ENCODE assay signal across 26 mouse cellular contexts in genomic region chr6:57615788-57616187, GRCm38 (mm10). TPM values are rescaled to one million over a fixed set of nuclear protein-coding genes. Genes with fewer than 3 reads are reported as not detected.
DNase-seq lines count a peak whose midpoint lies in the region; ATAC-seq lines count a peak whose summit lies in the region.
"Had no signal": no experiment of that assay in that cellular context is flagged by ENCODE, and none has a peak within 500 bp of the region (broad histone marks: within the 10 kb centered on the region; RNA-seq: fewer than 3 reads in every experiment).

No protein-coding gene starts in this region.

- H3K9me3 ChIP-seq in limb, embryonic 11.5 days (ENCODE audit: control insufficient read depth, low read length): no peaks in the 10 kb centered on the region
- no peaks in the 10 kb centered on the region for H3K9me3 ChIP-seq in limb, embryonic 10.5 days (replicated peaks)
- H3K9me3 ChIP-seq: forebrain, embryonic 15.5 days; G1E; hindbrain, embryonic 10.5 days; megakaryocyte, embryonic 14.5 days; midbrain, embryonic 13.5 days had no signal

- peak; percentile 12 for DNase-seq in embryo, embryonic 11 days
- DNase-seq in embryo, embryonic 10.5 days (ENCODE audit: low spot score): no peak
- DNase-seq in limb, embryonic 11.5 days (ENCODE audit: low spot score): no peak
- no peak for DNase-seq in limb, embryonic 10.5 days (ENCODE audit: low spot score)
- peak; percentile 3 for DNase-seq in forelimb bud, embryonic 11.5 days (ENCODE audit: low read depth, low spot score)
- peak; percentile 23 for DNase-seq in mesoderm, embryonic 11.5 days (ENCODE audit: low read depth, low spot score)
- DNase-seq in adipocyte (ENCODE audit: low spot score): no peak
- DNase-seq: adrenal gland, postnatal 10 days; cerebellum, adult 8-10 months; cerebellum, postnatal 25 days; gastrocnemius, postnatal 10 days; heart, postnatal 14 days; kidney, adult 8-10 months; kidney, postnatal 36 days; lung, postnatal 4 days; right cerebral cortex, postnatal 4 days; thymus, postnatal 4 days had no signal

- H3K36me3 ChIP-seq in limb, embryonic 11.5 days (ENCODE audit: control insufficient read depth, insufficient read depth, low read length): no peaks in the 10 kb centered on the region
- no peaks in the 10 kb centered on the region for H3K36me3 ChIP-seq in limb, embryonic 10.5 days
- H3K36me3 ChIP-seq: forebrain, embryonic 15.5 days; G1E; hindbrain, embryonic 10.5 days; midbrain, embryonic 13.5 days had no signal

- WGBS in limb, embryonic 11.5 days: 54% methylated on average over 2 of the region's 2 CpGs
- WGBS in limb, embryonic 10.5 days: 83% methylated on average over 2 of the region's 2 CpGs

- no peaks in the 10 kb centered on the region for H3K4me1 ChIP-seq in limb, embryonic 11.5 days (ENCODE audit: control insufficient read depth, insufficient read depth, low read length)
- no peaks in the 10 kb centered on the region for H3K4me1 ChIP-seq in limb, embryonic 10.5 days
- H3K4me1 ChIP-seq: forebrain, embryonic 15.5 days; hindbrain, embryonic 10.5 days; megakaryocyte, embryonic 14.5 days; midbrain, embryonic 13.5 days had no signal

- ATAC-seq in limb, embryonic 11.5 days (ENCODE audit: insufficient number of reproducible peaks, low FRiP score, low TSS enrichment, low read depth): peak; percentile 82; the same call in 1 of the 2 replicates
- ATAC-seq: forebrain, embryonic 15.5 days; hindbrain, embryonic 16.5 days; midbrain, embryonic 13.5 days had no signal

- H3K4me3 ChIP-seq in limb, embryonic 11.5 days (ENCODE audit: low read depth, low read length): no peak overlapping the region
- H3K4me3 ChIP-seq in limb, embryonic 10.5 days: no peak overlapping the region
- H3K4me3 ChIP-seq: forebrain, embryonic 15.5 days; hindbrain, embryonic 10.5 days; layer of hippocampus, adult 2 months; left cerebral cortex, adult 2 months; megakaryocyte, embryonic 14.5 days; midbrain, embryonic 13.5 days had no signal

- H3K27me3 ChIP-seq in limb, embryonic 11.5 days (ENCODE audit: control insufficient read depth, insufficient read depth, low read length): no peaks in the 10 kb centered on the region
- H3K27me3 ChIP-seq in limb, embryonic 10.5 days (ENCODE audit: low read depth, poor library complexity, severe bottlenecking): no peaks in the 10 kb centered on the region
- H3K27me3 ChIP-seq: forebrain, embryonic 15.5 days; megakaryocyte, embryonic 14.5 days; midbrain, embryonic 13.5 days had no signal

- no peak overlapping the region for H3K4me2 ChIP-seq in limb, embryonic 11.5 days (ENCODE audit: low read depth, severe bottlenecking)
- H3K4me2 ChIP-seq: forebrain, embryonic 15.5 days; liver, embryonic 11.5 days; midbrain, embryonic 13.5 days had no signal

- no peak overlapping the region for H3K9ac ChIP-seq in limb, embryonic 11.5 days (ENCODE audit: low read length)
- H3K9ac ChIP-seq: forebrain, embryonic 15.5 days; midbrain, embryonic 13.5 days had no signal

- H3K27ac ChIP-seq in limb, embryonic 11.5 days (replicated peaks; ENCODE audit: low read depth, low read length): no peak overlapping the region
- H3K27ac ChIP-seq in limb, embryonic 10.5 days: no peak overlapping the region
- H3K27ac ChIP-seq: forebrain, embryonic 15.5 days; hindbrain, embryonic 10.5 days; layer of hippocampus, adult 2 months; left cerebral cortex, adult 2 months; midbrain, embryonic 13.5 days had no signal

RNA-seq across cellular contexts. Expression of gene Herc6, which starts 35.0 kb away (rescaled TPM):
- polyA plus RNA-seq in limb, embryonic 11.5 days (2014; fragmentation: Nextera tagmentation; extraction: Ambion mirVana): 1.6 and 2.1 TPM in 2 replicates
- 2.0 and 3.0 TPM in 2 replicates for polyA plus RNA-seq in limb, embryonic 10.5 days (2016; fragmentation: Nextera tagmentation; extraction: Ambion mirVana)
- polyA plus RNA-seq: G1E had no signal

Comparison
In these comparisons a context has a peak if more than half of its experiments do, and no peak if none do; other contexts are left out.
1. DNase-seq: peak in embryo, embryonic 11 days (single experiment), forelimb bud, embryonic 11.5 days (single experiment) and mesoderm, embryonic 11.5 days (single experiment); none in embryo, embryonic 10.5 days (single experiment), limb, embryonic 11.5 days (single experiment), limb, embryonic 10.5 days (single experiment) and adipocyte (single experiment).